Mouse (Mus musculus): Measurements from ENCODE around the gene Irf4.

DNA sequence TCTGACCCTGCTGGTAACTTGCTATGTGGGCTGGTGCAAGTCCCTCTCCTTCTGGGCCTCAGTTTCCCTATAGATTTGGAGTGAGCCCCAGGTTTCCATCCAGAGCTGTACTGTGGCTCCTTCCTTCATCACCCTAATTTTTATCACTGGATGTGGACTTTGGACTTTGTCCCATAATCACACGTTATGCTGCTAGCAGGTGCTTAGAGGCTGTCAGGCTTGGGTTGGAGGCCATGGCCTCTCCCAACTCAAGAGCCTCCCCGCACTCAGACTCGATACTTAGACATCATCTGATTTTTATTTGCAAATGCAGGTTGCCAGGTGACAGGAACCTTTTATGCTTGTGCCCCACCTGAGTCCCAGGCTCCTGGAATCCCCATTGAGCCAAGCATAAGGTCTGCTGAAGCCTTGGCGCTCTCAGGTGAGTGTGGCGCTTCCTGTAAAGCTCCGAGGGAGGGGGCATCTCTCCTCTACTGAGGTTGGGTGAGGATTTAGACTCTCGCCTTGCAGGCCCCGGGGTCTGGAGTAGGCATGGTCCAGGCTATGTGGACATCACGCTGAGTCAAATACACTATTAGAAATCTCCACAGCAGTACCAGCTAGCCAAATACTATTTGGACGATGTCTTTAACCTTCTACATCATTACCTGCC lies 5.9 kb downstream of the Irf4 start:
- no peak for TF ChIP-seq CTCF (IDR thresholded peaks at IDR 0.05; ENCODE audit: low read depth, low read length)
- TF ChIP-seq POLR2A (IDR thresholded peaks at IDR 0.05; ENCODE audit: borderline replicate concordance, low read depth, low read length) = no peak
